Mouse (Mus musculus) neural tube, embryonic 10.5 days (tissue): ENCODE data around the gene Tfap2a.

Experiments used
- DNase-seq: peaks from one replicate; pipeline ENCODE4 v3.0.0-alpha.2; 2017; ENCODE audit warnings: low spot score; ENCODE audit errors: extremely low spot score

Tfap2a gene

GRCm38 (mm10) chr13:40738196-40738880 is at the start of gene Tfap2a:
Tfap2a (minus strand) TSS chr13:40738376.
- peak; percentile 58 for DNase-seq

- DNase-seq, result no peak
Observed at GRCm38 (mm10) chr13:40784202-40784771, 46.1 kb upstream of the Tfap2a start.

GRCm38 (mm10) chr13:40757995-40758394 is 19.8 kb upstream of the Tfap2a start:
- DNase-seq, result no peak

- no peak for DNase-seq
Observed at GRCm38 (mm10) chr13:40756356-40756755, 18.2 kb upstream of the Tfap2a start.

GRCm38 (mm10) chr13:40754091-40754490 is 15.9 kb upstream of the Tfap2a start:
- no peak for DNase-seq

- DNase-seq, result no peak
Observed at GRCm38 (mm10) chr13:40751889-40752288, 13.7 kb upstream of the Tfap2a start.

- no peak for DNase-seq
Observed at GRCm38 (mm10) chr13:40749603-40749905, 11.4 kb upstream of the Tfap2a start.

GRCm38 (mm10) chr13:40748785-40749602 is 10.8 kb upstream of the Tfap2a start:
- peak; percentile 48 for DNase-seq

- peak; percentile 45 for DNase-seq
Observed at GRCm38 (mm10) chr13:40744111-40744805, 6.1 kb upstream of the Tfap2a start.

GRCm38 (mm10) chr13:40743221-40743620 is 5.0 kb upstream of the Tfap2a start:
- DNase-seq, result peak; percentile 39

- DNase-seq, result peak; percentile 31
Observed at GRCm38 (mm10) chr13:40741841-40742550, 3.8 kb upstream of the Tfap2a start.

- no peak for DNase-seq
Observed at GRCm38 (mm10) chr13:40741436-40741835, 3.3 kb upstream of the Tfap2a start.

- DNase-seq, result peak; percentile 35
Observed at GRCm38 (mm10) chr13:40740727-40741360, 2.7 kb upstream of the Tfap2a start.

- peak; percentile 47 for DNase-seq
Observed at GRCm38 (mm10) chr13:40739901-40740300, 1.7 kb upstream of the Tfap2a start.

- DNase-seq, result peak; percentile 40
Observed at GRCm38 (mm10) chr13:40739121-40739650, 1.0 kb upstream of the Tfap2a start.

GRCm38 (mm10) chr13:40737761-40738160 is 415 bp downstream of the Tfap2a start:
- peak; percentile 55 for DNase-seq

GRCm38 (mm10) chr13:40737099-40737498 is 1.1 kb downstream of the Tfap2a start:
- DNase-seq, result peak; percentile 62

- peak; percentile 65 for DNase-seq
Observed at GRCm38 (mm10) chr13:40736107-40736780, 1.9 kb downstream of the Tfap2a start.

GRCm38 (mm10) chr13:40735416-40736106 is 2.6 kb downstream of the Tfap2a start:
- peak; percentile 31 for DNase-seq
